Mouse (Mus musculus): ENCODE measurements around the gene 1700001C02Rik. TPM values are rescaled to one million over a fixed set of nuclear protein-coding genes. Genes with fewer than 3 reads are reported as not detected.

The 1700001C02Rik gene
- polyA plus RNA-seq, 1 experiment from 2014 or later, result 2.0 TPM

DNA sequence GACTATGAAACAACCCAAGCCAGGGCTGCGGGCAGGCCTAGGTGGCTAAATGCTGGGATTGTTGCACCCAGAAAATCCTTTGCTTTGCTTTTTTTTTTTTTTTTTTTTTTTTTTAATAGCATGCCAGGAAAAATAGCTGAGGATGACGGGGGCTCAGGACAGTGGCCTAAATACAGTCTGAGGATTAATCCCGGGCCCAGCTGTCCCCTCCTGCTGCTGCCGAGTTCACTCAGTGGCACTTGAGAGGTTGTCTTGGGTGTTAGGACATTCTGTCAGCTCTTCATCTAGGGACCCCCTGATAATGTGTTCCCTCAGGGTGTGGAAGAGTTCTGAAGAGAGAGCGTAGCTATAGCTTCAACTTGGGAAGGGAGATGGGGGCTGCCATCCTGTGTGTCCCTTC lies 61.3 kb downstream of the 1700001C02Rik start:
- peaks cover 59% of the 10 kb centered on the region for H3K4me1 ChIP-seq
- peak overlapping the region; percentile 91 for H3K27ac ChIP-seq
- no peak overlapping the region for H3K9ac ChIP-seq
- H3K4me2 ChIP-seq, result no peak overlapping the region
- no peaks in the 10 kb centered on the region for H3K36me3 ChIP-seq
- no peaks in the 10 kb centered on the region for H3K9me3 ChIP-seq
- WGBS, result 43% methylated on average over 5 of the region's 5 CpGs
- no peak for ATAC-seq (ENCODE audit: borderline replicate concordance, extremely low read depth, low FRiP score, low TSS enrichment)
- no peaks in the 10 kb centered on the region; the same call in 1 of the 2 replicates for H3K27me3 ChIP-seq
- no peak overlapping the region for H3K4me3 ChIP-seq

DNA sequence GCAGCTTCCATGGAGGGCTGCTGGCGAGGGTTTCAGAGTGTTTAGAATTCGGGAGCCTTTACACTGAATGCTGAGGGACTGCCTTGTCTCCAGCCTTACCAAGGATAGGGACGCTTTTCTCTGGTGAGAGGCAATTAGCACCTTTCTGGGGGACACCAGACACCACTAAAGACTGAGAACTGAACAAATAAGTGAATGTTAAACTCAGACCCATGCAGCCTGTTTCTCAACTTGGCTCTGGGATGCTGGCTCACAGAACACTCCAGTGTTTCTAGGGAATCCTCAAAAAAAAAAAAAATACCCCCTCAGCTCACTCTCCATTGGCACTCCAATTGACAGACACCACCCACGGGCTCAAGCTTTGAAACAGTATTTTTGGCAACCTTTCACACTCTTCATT lies 63.1 kb downstream of the 1700001C02Rik start:
- Histone ChIP-seq H3K27ac (no peak overlapping the region), H3K27me3 (no peaks in the 10 kb centered on the region; the same call in 1 of the 2 replicates), H3K4me3 (no peak overlapping the region), H3K4me1 (peaks cover 60% of the 10 kb centered on the region), H3K36me3 (no peaks in the 10 kb centered on the region), H3K9ac (no peak overlapping the region), H3K9me3 (no peaks in the 10 kb centered on the region), H3K4me2 (no peak overlapping the region)
- ATAC-seq (ENCODE audit: borderline replicate concordance, extremely low read depth, low FRiP score, low TSS enrichment), result no peak
- WGBS, result 31% methylated on average over 4 of the region's 4 CpGs

Other genes starting within 250 kb of the 1700001C02Rik start
- 17.0 and 18.1 TPM in 2 replicates for gene Selenoi, start 233.5 kb upstream of the 1700001C02Rik start, polyA plus RNA-seq (2015; fragmentation: Nextera tagmentation; extraction: Ambion mirVana)
- gene Drc1, start 184.7 kb upstream of the 1700001C02Rik start, polyA plus RNA-seq (2015; fragmentation: Nextera tagmentation; extraction: Ambion mirVana), result 2.7 and 2.8 TPM in 2 replicates
- gene Otof, start 4.1 kb upstream of the 1700001C02Rik start, polyA plus RNA-seq (2015; fragmentation: Nextera tagmentation; extraction: Ambion mirVana), result 0.81 TPM in 2 replicates
- 0.26 TPM in 1 of 2 replicates, not detected in the other for gene Cib4, start 79.8 kb downstream of the 1700001C02Rik start, polyA plus RNA-seq (2015; fragmentation: Nextera tagmentation; extraction: Ambion mirVana)
- gene Kcnk3, start 122.1 kb downstream of the 1700001C02Rik start, polyA plus RNA-seq (2015; fragmentation: Nextera tagmentation; extraction: Ambion mirVana), result 21.5 and 23.1 TPM in 2 replicates
- gene Slc35f6, start 181.9 kb downstream of the 1700001C02Rik start, polyA plus RNA-seq (2015; fragmentation: Nextera tagmentation; extraction: Ambion mirVana), result 26.1 and 28.6 TPM in 2 replicates
- gene Cenpa, start 200.7 kb downstream of the 1700001C02Rik start, polyA plus RNA-seq (2015; fragmentation: Nextera tagmentation; extraction: Ambion mirVana), result 332 and 343 TPM in 2 replicates
- gene Dpysl5, start 245.5 kb downstream of the 1700001C02Rik start, polyA plus RNA-seq (2015; fragmentation: Nextera tagmentation; extraction: Ambion mirVana), result 4.8 and 5.3 TPM in 2 replicates

Data from lung, embryonic 15.5 days (tissue).